8 mouse cellular contexts compared by ENCODE assay signal in the genomic region with DNA sequence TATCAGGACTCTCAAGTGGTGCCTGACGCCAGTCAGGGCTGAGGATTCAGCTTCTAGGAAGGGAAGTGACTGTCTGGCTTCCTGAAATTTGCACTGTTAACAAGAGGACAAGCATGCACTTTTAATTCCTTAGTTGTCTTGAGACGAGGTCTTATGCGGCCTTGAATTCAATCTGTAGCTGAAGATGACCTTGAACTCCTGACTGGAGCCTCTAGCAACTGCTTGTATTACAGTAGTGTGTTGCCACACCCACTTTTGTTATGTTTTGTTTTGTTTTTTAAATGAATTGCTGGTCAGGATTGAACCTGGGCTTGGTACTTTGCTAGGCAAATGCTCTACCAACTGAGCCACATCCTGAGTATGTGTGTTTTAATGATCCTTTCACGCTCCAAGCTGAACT. TPM values are rescaled to one million over a fixed set of nuclear protein-coding genes. Genes with fewer than 3 reads are reported as not detected.
DNase-seq lines count a peak whose midpoint lies in the region; ATAC-seq and TF ChIP-seq lines count a peak whose summit lies in the region.

No protein-coding gene starts in this region.

- no peaks in the 10 kb centered on the region for H3K36me3 ChIP-seq in lung, postnatal 0 days (ENCODE audit: insufficient read depth, low read length)
- H3K36me3 ChIP-seq in forebrain, embryonic 10.5 days (replicated peaks): peaks cover 43% of the 10 kb centered on the region
- H3K36me3 ChIP-seq in limb, embryonic 12.5 days: peaks cover 34% of the 10 kb centered on the region
- H3K36me3 ChIP-seq in stomach, embryonic 14.5 days (ENCODE audit: control insufficient read depth, insufficient read depth, low read length): no peaks in the 10 kb centered on the region

- TF ChIP-seq EP300 in lung, postnatal 0 days (IDR thresholded peaks at IDR 0.05): no peak

- WGBS in lung, postnatal 0 days: 55% methylated on average over 4 of the region's 4 CpGs
- WGBS in lung, adult 2 months: 61% methylated on average over 4 of the region's 4 CpGs
- 74% methylated on average over 4 of the region's 4 CpGs for WGBS in forebrain, embryonic 10.5 days
- 65% methylated on average over 4 of the region's 4 CpGs for WGBS in limb, embryonic 12.5 days
- 70% methylated on average over 4 of the region's 4 CpGs for WGBS in stomach, embryonic 14.5 days

- 0 out of 2 replicates have a peak overlapping the region, but pooled peaks have one; percentile 96 for H3K4me2 ChIP-seq in lung, postnatal 0 days (replicated peaks; ENCODE audit: low read depth, low read length)
- H3K4me2 ChIP-seq in limb, embryonic 12.5 days: peak overlapping the region; percentile 89
- H3K4me2 ChIP-seq in stomach, embryonic 14.5 days (replicated peaks; ENCODE audit: low read depth, low read length): peak overlapping the region; percentile 87

- no peak for ATAC-seq in lung, postnatal 0 days
- no peak for ATAC-seq in limb, embryonic 12.5 days (ENCODE audit: insufficient number of reproducible peaks, insufficient read depth, low FRiP score, low TSS enrichment, low read depth)
- no peak for ATAC-seq in stomach, embryonic 14.5 days (ENCODE audit: insufficient number of reproducible peaks, insufficient read depth, low FRiP score, low read depth)

- no peak overlapping the region for H3K4me3 ChIP-seq in lung, postnatal 0 days (ENCODE audit: low read depth, low read length)
- H3K4me3 ChIP-seq in lung, adult 2 months (replicated peaks; ENCODE audit: extremely low read depth, low read depth, low read length): no peak overlapping the region
- peak overlapping the region; percentile 86 for H3K4me3 ChIP-seq in forebrain, embryonic 10.5 days
- H3K4me3 ChIP-seq in limb, embryonic 12.5 days (replicated peaks): peak overlapping the region; percentile 82
- H3K4me3 ChIP-seq in stomach, embryonic 14.5 days (ENCODE audit: low read depth, low read length): peak overlapping the region; percentile 66

- H3K27me3 ChIP-seq in lung, postnatal 0 days (replicated peaks; ENCODE audit: insufficient read depth, low read length): no peaks in the 10 kb centered on the region
- H3K27me3 ChIP-seq in forebrain, embryonic 10.5 days (ENCODE audit: poor library complexity, severe bottlenecking): 0 out of 2 replicates have a peak, but pooled peaks cover 9% of the 10 kb centered on the region
- no peaks in the 10 kb centered on the region for H3K27me3 ChIP-seq in limb, embryonic 12.5 days
- H3K27me3 ChIP-seq in stomach, embryonic 14.5 days (ENCODE audit: control insufficient read depth, insufficient read depth, low read length): no peaks in the 10 kb centered on the region

- no peak for TF ChIP-seq CTCF in lung, postnatal 0 days (IDR thresholded peaks at IDR 0.05)
- TF ChIP-seq CTCF in lung, adult 2 months (IDR thresholded peaks at IDR 0.05; ENCODE audit: insufficient read depth, low read length): no peak

- H3K27ac ChIP-seq in lung, postnatal 0 days (ENCODE audit: low read length): no peak overlapping the region
- H3K27ac ChIP-seq in forebrain, embryonic 10.5 days: peak overlapping the region; percentile 94
- H3K27ac ChIP-seq in limb, embryonic 12.5 days: no peak overlapping the region
- H3K27ac ChIP-seq in stomach, embryonic 14.5 days (ENCODE audit: low read length): no peak overlapping the region

- DNase-seq in lung, postnatal 0 days (ENCODE audit: low spot score): no peak
- DNase-seq in lung, adult 2 months: no peak
- no peak for DNase-seq in forebrain, embryonic 10.5 days (ENCODE audit: extremely low spot score, low spot score)
- DNase-seq in adrenal gland, postnatal 10 days: no peak
- DNase-seq in thymus, postnatal 36 days: no peak
- DNase-seq in cerebellum, postnatal 14 days: no peak

- no peak overlapping the region for H3K9ac ChIP-seq in lung, postnatal 0 days (replicated peaks; ENCODE audit: low read depth)
- H3K9ac ChIP-seq in limb, embryonic 12.5 days (replicated peaks): peak overlapping the region; percentile 85
- H3K9ac ChIP-seq in stomach, embryonic 14.5 days (replicated peaks; ENCODE audit: low read depth, low read length): no peak overlapping the region; the same call in 1 of the 2 replicates

- no peaks in the 10 kb centered on the region for H3K9me3 ChIP-seq in lung, postnatal 0 days (ENCODE audit: low read length)
- no peaks in the 10 kb centered on the region for H3K9me3 ChIP-seq in forebrain, embryonic 10.5 days
- H3K9me3 ChIP-seq in limb, embryonic 12.5 days: no peaks in the 10 kb centered on the region
- H3K9me3 ChIP-seq in stomach, embryonic 14.5 days (ENCODE audit: control insufficient read depth, low read depth, low read length): no peaks in the 10 kb centered on the region

- peaks cover 7% of the 10 kb centered on the region; the same call in 1 of the 2 replicates for H3K4me1 ChIP-seq in lung, postnatal 0 days (ENCODE audit: insufficient read depth, low read depth, low read length)
- peaks cover 13% of the 10 kb centered on the region for H3K4me1 ChIP-seq in lung, adult 2 months (ENCODE audit: control insufficient read depth, insufficient read depth, low read length)
- H3K4me1 ChIP-seq in forebrain, embryonic 10.5 days: peaks cover 60% of the 10 kb centered on the region
- peaks cover 55% of the 10 kb centered on the region for H3K4me1 ChIP-seq in limb, embryonic 12.5 days (replicated peaks)
- H3K4me1 ChIP-seq in stomach, embryonic 14.5 days (ENCODE audit: control insufficient read depth, insufficient read depth, low read length): peaks cover 25% of the 10 kb centered on the region

- TF ChIP-seq POLR2A in lung, adult 2 months (IDR thresholded peaks at IDR 0.05; ENCODE audit: borderline replicate concordance, extremely low read depth, low read depth, low read length): no peak

RNA-seq across cellular contexts. Expression of gene Slc12a7, which starts 32.5 kb away (rescaled TPM):
- polyA plus RNA-seq in lung, postnatal 0 days (2015; fragmentation: Nextera tagmentation; extraction: Ambion mirVana): 10.4 and 10.5 TPM in 2 replicates
- polyA plus RNA-seq in lung, adult 2 months (2012; rRNA removed): 60.0 and 69.9 TPM in 2 replicates
- 57.2 and 57.5 TPM in 2 replicates for polyA plus RNA-seq in forebrain, embryonic 10.5 days (2016; fragmentation: Nextera tagmentation; extraction: Ambion mirVana)
- 42.7 and 48.4 TPM in 2 replicates for polyA plus RNA-seq in limb, embryonic 12.5 days (2016; fragmentation: Nextera tagmentation; extraction: Ambion mirVana)
- polyA plus RNA-seq in stomach, embryonic 14.5 days (2014; fragmentation: Nextera tagmentation; extraction: Ambion mirVana): 20.1 and 21.8 TPM in 2 replicates
- total RNA-seq in adrenal gland, postnatal 10 days (2021): 10 to 100 TPM; 33.1 to 43.1 TPM

Comparison
In these comparisons a context has a peak if more than half of its experiments do, and no peak if none do; other contexts are left out.
1. H3K4me3 ChIP-seq: peak in forebrain, embryonic 10.5 days (single experiment), limb, embryonic 12.5 days (single experiment) and stomach, embryonic 14.5 days (single experiment); none in lung, postnatal 0 days (single experiment) and lung, adult 2 months (single experiment).
2. Peak in every context shown above with its lines, with median percentiles within 50 percentile points of each other: H3K4me2 ChIP-seq.